ENCODE assay signal across 8 mouse cellular contexts in the genomic region with DNA sequence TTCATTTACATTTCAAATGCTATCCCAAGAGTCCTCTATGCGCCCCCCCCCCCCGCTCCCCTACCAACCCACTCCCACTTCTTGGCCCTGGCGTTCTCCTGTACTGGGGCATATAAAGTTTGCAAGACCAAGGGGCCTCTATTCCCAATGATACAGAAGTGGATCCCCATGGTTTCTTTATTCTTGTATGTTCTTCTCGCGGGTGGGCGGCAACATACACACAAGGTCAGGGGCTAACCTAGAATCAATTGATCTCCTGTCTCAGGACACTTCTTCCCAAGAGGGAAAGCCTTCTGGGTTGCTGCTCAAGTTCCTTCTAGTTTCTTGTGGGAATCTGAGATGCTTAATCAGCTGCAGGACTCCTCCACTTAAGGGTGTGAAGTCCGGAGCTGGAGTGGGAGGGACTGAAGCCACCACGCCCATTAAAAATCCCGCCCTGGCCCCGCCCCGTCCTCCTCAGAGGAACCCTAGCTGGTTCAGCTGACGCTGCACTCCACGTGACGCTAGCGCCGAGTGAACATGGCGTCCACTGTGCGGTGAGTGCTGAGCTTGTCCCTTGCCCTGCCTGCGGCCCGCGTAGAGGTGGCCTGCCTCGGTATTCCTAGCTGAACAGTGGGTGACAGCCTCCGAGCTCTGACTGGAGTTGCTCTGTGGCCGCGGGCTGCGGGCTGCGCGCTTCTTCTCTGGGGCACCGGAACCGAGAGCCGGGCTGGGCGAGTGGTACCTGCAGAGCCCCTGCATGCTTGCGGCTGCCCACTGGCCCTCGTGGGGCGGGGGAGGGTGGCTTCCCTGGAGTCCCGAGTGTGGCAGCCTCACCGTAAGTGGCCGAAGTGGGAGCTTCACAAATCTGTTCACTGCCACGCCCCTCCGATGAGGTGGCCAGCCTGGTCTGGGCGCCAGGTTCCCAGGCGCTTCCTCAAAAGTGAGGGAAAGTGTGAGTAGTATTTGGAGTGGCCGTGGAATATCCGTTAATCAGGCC. TPM values are rescaled to one million over a fixed set of nuclear protein-coding genes. Genes with fewer than 3 reads are reported as not detected.
DNase-seq lines count a peak whose midpoint lies in the region; ATAC-seq and TF ChIP-seq lines count a peak whose summit lies in the region.

A gene (plus strand): TSS at position 461 of the 979 bp plus-strand sequence.

- TF ChIP-seq EP300 in liver, embryonic 14.5 days (IDR thresholded peaks at IDR 0.05; ENCODE audit: low read depth) = no peak
- no peak for TF ChIP-seq EP300 in stomach, postnatal 0 days (optimal IDR thresholded peaks at IDR 0.05)

- WGBS in heart, embryonic 13.5 days = 6% methylated on average over 44 of the region's 44 CpGs
- 6% methylated on average over 43 of the region's 44 CpGs for WGBS in liver, embryonic 14.5 days (ENCODE audit: insufficient replicate concordance)
- WGBS in neural tube, embryonic 11.5 days = 6% methylated on average over 44 of the region's 44 CpGs
- WGBS in stomach, postnatal 0 days = 7% methylated on average over 44 of the region's 44 CpGs

- TF ChIP-seq CTCF in liver, embryonic 14.5 days (IDR thresholded peaks at IDR 0.05; ENCODE audit: low read depth) = 0 out of 2 replicates have a peak, but pooled peaks have one; percentile 15
- TF ChIP-seq CTCF in stomach, postnatal 0 days (IDR thresholded peaks at IDR 0.05; ENCODE audit: low read depth) = no peak

- H3K4me2 ChIP-seq in heart, embryonic 13.5 days = peak within 1 kb of the TSS; percentile 79
- peak within 1 kb of the TSS; percentile 88 for H3K4me2 ChIP-seq in liver, embryonic 14.5 days (ENCODE audit: low read depth)
- peak within 1 kb of the TSS; percentile 78 for H3K4me2 ChIP-seq in neural tube, embryonic 11.5 days (ENCODE audit: low read depth)
- H3K4me2 ChIP-seq in stomach, postnatal 0 days (replicated peaks; ENCODE audit: low read depth) = peak within 1 kb of the TSS; percentile 99

- peak; percentile 43 for DNase-seq in fat pad, adult 2 months (ENCODE audit: extremely low read depth, low read depth, low spot score)
- peak; percentile 97 for DNase-seq in kidney, postnatal 10 days
- DNase-seq in liver, embryonic 14.5 days (ENCODE audit: low read depth in 3 of 3, low spot score in 3 of 3) = peak; percentile 72 to 85 (median 73)
- peak; percentile 92 for DNase-seq in neural tube, embryonic 11.5 days (ENCODE audit: low spot score)
- DNase-seq in stomach, postnatal 0 days (ENCODE audit: low spot score) = peak; percentile 96

- H3K36me3 ChIP-seq in heart, embryonic 13.5 days = no peaks in the 10 kb centered on the region
- H3K36me3 ChIP-seq in liver, embryonic 14.5 days (replicated peaks; ENCODE audit: control insufficient read depth, insufficient read depth, low read depth) = no peaks in the 10 kb centered on the region
- H3K36me3 ChIP-seq in neural tube, embryonic 11.5 days (ENCODE audit: control insufficient read depth, insufficient read depth, low read length) = no peaks in the 10 kb centered on the region
- H3K36me3 ChIP-seq in stomach, postnatal 0 days (ENCODE audit: control insufficient read depth, insufficient read depth, low read length) = no peaks in the 10 kb centered on the region

- peaks cover 5% of the 10 kb centered on the region; the same call in 1 of the 2 replicates for H3K27me3 ChIP-seq in heart, embryonic 13.5 days (replicated peaks)
- no peaks in the 10 kb centered on the region for H3K27me3 ChIP-seq in liver, embryonic 14.5 days (ENCODE audit: control insufficient read depth, insufficient read depth, low read length)
- H3K27me3 ChIP-seq in neural tube, embryonic 11.5 days (ENCODE audit: control insufficient read depth, insufficient read depth, low read length) = no peaks in the 10 kb centered on the region
- H3K27me3 ChIP-seq in stomach, postnatal 0 days (ENCODE audit: control insufficient read depth, insufficient read depth, low read length) = no peaks in the 10 kb centered on the region

- H3K9me3 ChIP-seq in heart, embryonic 13.5 days = peaks cover 7% of the 10 kb centered on the region
- no peaks in the 10 kb centered on the region for H3K9me3 ChIP-seq in liver, embryonic 14.5 days (ENCODE audit: control insufficient read depth, low read length)
- H3K9me3 ChIP-seq in neural tube, embryonic 11.5 days (ENCODE audit: control insufficient read depth, low read length) = no peaks in the 10 kb centered on the region
- H3K9me3 ChIP-seq in stomach, postnatal 0 days (ENCODE audit: control insufficient read depth, low read length) = no peaks in the 10 kb centered on the region

- H3K27ac ChIP-seq in brown adipose tissue, adult 24 weeks (replicated peaks; ENCODE audit: low read depth, low read length) = no peak within 1 kb of the TSS; the same call in 1 of the 2 replicates
- H3K27ac ChIP-seq in heart, embryonic 13.5 days (replicated peaks) = no peak within 1 kb of the TSS
- H3K27ac ChIP-seq in liver, embryonic 14.5 days = no peak within 1 kb of the TSS
- no peak within 1 kb of the TSS for H3K27ac ChIP-seq in neural tube, embryonic 11.5 days (ENCODE audit: low read depth, low read length)
- H3K27ac ChIP-seq in stomach, postnatal 0 days (replicated peaks) = no peak within 1 kb of the TSS; the same call in 1 of the 2 replicates

- ATAC-seq in CD4-positive, CD25-positive, alpha-beta regulatory T cell, adult 4 months = peak; percentile 97
- ATAC-seq in heart, embryonic 13.5 days (ENCODE audit: extremely low read depth, insufficient number of reproducible peaks, low FRiP score, low TSS enrichment) = peak; percentile 87
- ATAC-seq in liver, embryonic 14.5 days (ENCODE audit: insufficient read depth) = peak; percentile 94
- ATAC-seq in neural tube, embryonic 11.5 days (ENCODE audit: insufficient read depth, low FRiP score, low TSS enrichment) = peak; percentile 95
- ATAC-seq in stomach, postnatal 0 days (ENCODE audit: low FRiP score, low TSS enrichment) = peak; percentile 98

- no peaks in the 10 kb centered on the region for H3K4me1 ChIP-seq in brown adipose tissue, adult 24 weeks (ENCODE audit: control insufficient read depth, insufficient read depth, insufficient read length, low read length)
- H3K4me1 ChIP-seq in heart, embryonic 13.5 days = peaks cover 16% of the 10 kb centered on the region
- H3K4me1 ChIP-seq in liver, embryonic 14.5 days (replicated peaks; ENCODE audit: control insufficient read depth in 2 of 2, insufficient read depth in 2 of 2, low read length in 1 of 2) = peaks cover 5 to 9% of the 10 kb centered on the region in 2 experiments
- H3K4me1 ChIP-seq in neural tube, embryonic 11.5 days (ENCODE audit: control insufficient read depth, insufficient read depth, low read length) = peaks cover 5% of the 10 kb centered on the region; the same call in 1 of the 2 replicates
- H3K4me1 ChIP-seq in stomach, postnatal 0 days (replicated peaks; ENCODE audit: control insufficient read depth, insufficient read depth) = no peaks in the 10 kb centered on the region; the same call in 1 of the 2 replicates

- H3K4me3 ChIP-seq in brown adipose tissue, adult 24 weeks (ENCODE audit: insufficient read depth, low read depth, low read length) = peak within 1 kb of the TSS; percentile 86
- peak within 1 kb of the TSS; percentile 71 for H3K4me3 ChIP-seq in heart, embryonic 13.5 days
- H3K4me3 ChIP-seq in liver, embryonic 14.5 days (ENCODE audit: insufficient read depth in 1 of 2, low read depth in 2 of 2, low read length in 2 of 2) = peak within 1 kb of the TSS; percentile 80 to 86
- peak within 1 kb of the TSS; percentile 73 for H3K4me3 ChIP-seq in neural tube, embryonic 11.5 days (ENCODE audit: low read depth, low read length)
- H3K4me3 ChIP-seq in stomach, postnatal 0 days (ENCODE audit: low read depth, low read length) = peak within 1 kb of the TSS; percentile 86

- H3K9ac ChIP-seq in heart, embryonic 13.5 days = peak within 1 kb of the TSS; percentile 82
- H3K9ac ChIP-seq in liver, embryonic 14.5 days (replicated peaks) = peak within 1 kb of the TSS; percentile 64
- H3K9ac ChIP-seq in neural tube, embryonic 11.5 days (ENCODE audit: low read length) = peak within 1 kb of the TSS; percentile 73
- H3K9ac ChIP-seq in stomach, postnatal 0 days (ENCODE audit: low read length) = peak within 1 kb of the TSS; percentile 80

RNA-seq across cellular contexts. Expression of the gene that starts here (rescaled TPM):
- polyA plus RNA-seq in CD4-positive, CD25-positive, alpha-beta regulatory T cell, adult 4 months (2017; shearing (Covaris generic)) = 10 to 100 TPM; 49.8 to 70.8 TPM
- polyA plus RNA-seq in brown adipose tissue, adult 24 weeks (2012; ENCODE audit: insufficient read depth, insufficient read length, missing spikeins) = 70.9 and 103 TPM in 2 replicates
- 43.3 and 45.5 TPM in 2 replicates for polyA plus RNA-seq in heart, embryonic 13.5 days (2015; fragmentation: Nextera tagmentation; extraction: Ambion mirVana)
- polyA plus RNA-seq in liver, embryonic 14.5 days (2012; rRNA removed) = 31.7 and 43.0 TPM in 2 replicates
- 50.3 and 63.2 TPM in 2 replicates for polyA plus RNA-seq in liver, embryonic 14.5 days (2014; fragmentation: Nextera tagmentation; extraction: Ambion mirVana)
- 62.9 and 74.2 TPM in 2 replicates for polyA plus RNA-seq in neural tube, embryonic 11.5 days (2014; fragmentation: Nextera tagmentation; extraction: Ambion mirVana)
- 48.7 and 48.8 TPM in 2 replicates for polyA plus RNA-seq in stomach, postnatal 0 days (2015; fragmentation: Nextera tagmentation; extraction: Ambion mirVana)

Comparison
In these comparisons a context has a peak if more than half of its experiments do, and no peak if none do; other contexts are left out.
1. DNase-seq: peak in every context shown above with its lines; median percentile 97 in kidney, postnatal 10 days; 96 in stomach, postnatal 0 days; 92 in neural tube, embryonic 11.5 days; 73 in liver, embryonic 14.5 days; 43 in fat pad, adult 2 months.